Mouse (Mus musculus): ENCODE data around the gene Minpp1. TPM values are rescaled to one million over a fixed set of nuclear protein-coding genes. Genes with fewer than 3 reads are reported as not detected.

The Minpp1 gene
- polyA plus RNA-seq, 1 experiment: 29.1 TPM

DNA sequence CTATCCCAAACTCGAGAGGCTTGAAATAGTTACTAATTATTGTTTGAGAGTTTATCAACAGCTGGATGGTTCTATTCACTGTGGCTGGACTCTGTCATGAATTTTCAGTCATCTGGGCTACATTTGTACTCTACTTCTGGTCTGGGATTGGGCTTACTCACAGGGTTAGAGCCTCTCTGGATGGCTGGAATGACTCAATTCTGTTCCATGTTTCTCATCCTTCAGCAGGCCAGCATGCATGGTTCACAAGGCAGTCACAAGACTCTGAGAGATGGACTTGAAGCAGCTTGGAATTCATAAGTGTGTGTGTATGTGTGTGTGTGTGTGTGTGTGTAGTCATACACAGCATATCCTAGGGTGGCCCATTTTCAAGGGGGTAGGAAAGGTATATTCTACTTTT, 66.5 kb downstream of the Minpp1 start:
- TF ChIP-seq POLR2A (IDR thresholded peaks at IDR 0.05; ENCODE audit: borderline replicate concordance, extremely low read depth, low read depth, low read length) (no peak), CTCF (IDR thresholded peaks at IDR 0.05; ENCODE audit: insufficient read depth, low read length) (no peak)
- WGBS: 48% methylated on average over 1 of the region's 1 CpGs
- H3K4me3 ChIP-seq (replicated peaks; ENCODE audit: extremely low read depth, low read depth, low read length): no peak overlapping the region
- no peak for DNase-seq
- H3K4me1 ChIP-seq (ENCODE audit: control insufficient read depth, insufficient read depth, low read length): no peaks in the 10 kb centered on the region; the same call in 1 of the 2 replicates

DNA sequence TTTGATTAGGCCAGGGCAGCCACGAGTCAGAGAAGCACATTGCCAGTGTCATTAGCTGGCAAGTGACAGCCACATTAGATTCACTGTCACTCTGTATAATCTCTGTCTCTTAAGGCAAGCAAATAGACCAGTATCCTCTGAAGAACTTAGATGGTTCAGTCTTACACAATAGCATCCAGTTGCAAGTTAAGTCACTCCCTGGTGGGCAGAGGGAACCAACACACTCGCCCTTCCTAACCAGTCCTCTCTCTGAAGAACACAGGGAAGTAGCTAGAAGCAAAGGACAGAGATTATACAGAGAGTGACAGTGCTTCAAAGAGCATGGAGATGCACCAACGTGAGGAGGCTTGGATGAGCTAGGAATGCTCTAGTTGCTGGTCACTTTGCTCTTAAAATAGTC, 67.7 kb downstream of the Minpp1 start:
- Histone ChIP-seq H3K4me3 (replicated peaks; ENCODE audit: extremely low read depth, low read depth, low read length) (no peak overlapping the region), H3K4me1 (ENCODE audit: control insufficient read depth, insufficient read depth, low read length) (no peaks in the 10 kb centered on the region; the same call in 1 of the 2 replicates)
- no peak for TF ChIP-seq CTCF (IDR thresholded peaks at IDR 0.05; ENCODE audit: insufficient read depth, low read length)
- TF ChIP-seq POLR2A (IDR thresholded peaks at IDR 0.05; ENCODE audit: borderline replicate concordance, extremely low read depth, low read depth, low read length): no peak
- 57% methylated on average over 3 of the region's 3 CpGs for WGBS
- DNase-seq: no peak

DNA sequence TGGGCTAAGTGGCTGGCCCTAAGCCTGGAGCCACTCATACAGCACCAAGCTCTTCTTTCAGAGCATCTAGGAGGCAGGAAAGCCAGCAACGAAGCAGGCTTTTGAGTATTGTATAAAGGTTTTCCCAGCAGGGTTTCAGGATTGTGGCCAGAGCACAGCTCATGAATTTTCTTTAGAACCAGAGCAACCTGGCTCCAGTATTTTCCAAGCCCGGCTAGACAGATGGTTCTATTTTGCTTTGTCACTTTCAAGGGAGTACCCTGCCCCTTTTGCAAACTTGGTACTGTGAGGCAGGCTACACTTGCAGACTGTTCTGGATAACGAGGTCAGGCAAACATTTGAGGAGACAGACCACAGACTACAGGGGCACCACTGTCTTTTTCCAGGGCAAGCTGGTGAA, 69.7 kb downstream of the Minpp1 start:
- Histone ChIP-seq H3K4me1 (ENCODE audit: control insufficient read depth, insufficient read depth, low read length) (no peaks in the 10 kb centered on the region; the same call in 1 of the 2 replicates), H3K4me3 (replicated peaks; ENCODE audit: extremely low read depth, low read depth, low read length) (no peak overlapping the region)
- 44% methylated on average over 3 of the region's 3 CpGs for WGBS
- no peak for DNase-seq
- TF ChIP-seq CTCF (IDR thresholded peaks at IDR 0.05; ENCODE audit: insufficient read depth, low read length): no peak
- TF ChIP-seq POLR2A (IDR thresholded peaks at IDR 0.05; ENCODE audit: borderline replicate concordance, extremely low read depth, low read depth, low read length): no peak

Other genes starting within 250 kb of the Minpp1 start
- gene Sgms1, start 96.1 kb upstream of the Minpp1 start, polyA plus RNA-seq (2012; rRNA removed): 44.2 and 53.7 TPM in 2 replicates
- gene Rpl9-ps6, start 19.2 kb upstream of the Minpp1 start, polyA plus RNA-seq (2012; rRNA removed): 2.7 and 7.2 TPM in 2 replicates
- 6.6 and 7.9 TPM in 2 replicates for gene Papss2, start 110.0 kb downstream of the Minpp1 start, polyA plus RNA-seq (2012; rRNA removed)

All from lung, adult 2 months (tissue).